Mouse (Mus musculus) cerebellum, adult 2 months (tissue): ENCODE measurements around the gene Dnajc4. TPM values are rescaled to one million over a fixed set of nuclear protein-coding genes. Genes with fewer than 3 reads are reported as not detected.

Experiments used
- DNase-seq, 2 experiments: peaks; one replicate each; pipeline ENCODE4 v3.0.0; 2021
- H3K27ac ChIP-seq: fragments of 200-500 bp; 2 replicates; pipeline ENCODE4 v1.5.1; 2012; ENCODE audit warnings: low read length, control low read depth, inconsistent platforms; ENCODE audit not compliant: insufficient read depth
- H3K27me3 ChIP-seq: fragments of 200-500 bp; 2 replicates; pipeline ENCODE4 v1.6.1; 2012; ENCODE audit warnings: inconsistent platforms, mild to moderate bottlenecking, low read length, moderate library complexity; ENCODE audit not compliant: control insufficient read depth, insufficient read depth
- H3K4me1 ChIP-seq: fragments of 200-500 bp; 2 replicates; pipeline ENCODE4 v1.6.1; 2011; ENCODE audit warnings: low read length; ENCODE audit not compliant: control insufficient read depth, insufficient read depth
- H3K4me3 ChIP-seq: fragments of 200-500 bp; replicated peaks from 2 replicates; pipeline ENCODE3; 2011; ENCODE audit warnings: mild to moderate bottlenecking, low read depth, low read length, control low read depth; ENCODE audit not compliant: insufficient read depth
- CTCF ChIP-seq: fragments of 200-500 bp; IDR thresholded peaks from 2 replicates; pipeline ENCODE4 v1.5.1; 2011; ENCODE audit warnings: low read depth, mild to moderate bottlenecking, control low read depth, low read length, moderate library complexity, borderline replicate concordance; ENCODE audit not compliant: insufficient read depth
- POLR2A ChIP-seq: fragments of 200-500 bp; IDR thresholded peaks from 2 replicates; pipeline ENCODE4 v1.6.1; 2011; ENCODE audit warnings: low read length, control low read depth, borderline replicate concordance; ENCODE audit not compliant: insufficient read depth
- WGBS: fragments of 180-500 bp; shearing (Covaris S2); methylation state at CpG from one replicate; pipeline ENCODE4 v1.1.7; 2018; 5-methylcytosine and 5-hydroxymethylcytosine counted together
- polyA plus RNA-seq: library from polyadenylated mRNA; depleted of rRNA; stranded (reverse); fragments of >200 nt; gene quantifications from 2 replicates; pipeline ENCODE4 v1.2.3, GENCODE M21; 2012; rRNA removed

The Dnajc4 gene
- polyA plus RNA-seq, result 63.6 and 66.4 TPM in 2 replicates

- peak within 1 kb of the TSS; percentile 94 for H3K4me3 ChIP-seq
- peaks cover 12% of the 10 kb centered on the region for H3K4me1 ChIP-seq
- H3K27ac ChIP-seq, result peak within 1 kb of the TSS; percentile 17; the same call in 1 of the 2 replicates
- peak; percentile 28; the same call in 1 of the 2 replicates for TF ChIP-seq POLR2A
- no peak for TF ChIP-seq CTCF
- WGBS, result under 1% methylated on average over 37 of the region's 37 CpGs
- H3K27me3 ChIP-seq, result no peaks in the 10 kb centered on the region
- DNase-seq, result peak; percentile 94 to 96
Observed at GRCm38 (mm10) chr19:6992011-6992858, at the start of gene Dnajc4. TSS of gene Dnajc4 (minus strand) at chr19:6992572.

GRCm38 (mm10) chr19:7041171-7041570 is 48.8 kb upstream of the Dnajc4 start:
- 85% methylated on average over 2 of the region's 2 CpGs for WGBS
- Histone ChIP-seq H3K4me1 (peaks cover 7% of the 10 kb centered on the region; the same call in 1 of the 2 replicates), H3K4me3 (no peak overlapping the region), H3K27ac (peak overlapping the region; percentile 52; the same call in 1 of the 2 replicates), H3K27me3 (no peaks in the 10 kb centered on the region)
- TF ChIP-seq POLR2A, result no peak
- no peak for TF ChIP-seq CTCF
- DNase-seq, result peak in 1 of 2 experiments; percentile 31

- Histone ChIP-seq H3K27ac (peak overlapping the region; percentile 52), H3K27me3 (no peaks in the 10 kb centered on the region), H3K4me1 (peaks cover 7% of the 10 kb centered on the region; the same call in 1 of the 2 replicates), H3K4me3 (peak overlapping the region; percentile 54)
- WGBS, result 17% methylated on average over 13 of the region's 13 CpGs
- DNase-seq, result no peak
- TF ChIP-seq CTCF (no peak), POLR2A (no peak)
Observed at GRCm38 (mm10) chr19:7040637-7041130, 48.3 kb upstream of the Dnajc4 start.

DNA sequence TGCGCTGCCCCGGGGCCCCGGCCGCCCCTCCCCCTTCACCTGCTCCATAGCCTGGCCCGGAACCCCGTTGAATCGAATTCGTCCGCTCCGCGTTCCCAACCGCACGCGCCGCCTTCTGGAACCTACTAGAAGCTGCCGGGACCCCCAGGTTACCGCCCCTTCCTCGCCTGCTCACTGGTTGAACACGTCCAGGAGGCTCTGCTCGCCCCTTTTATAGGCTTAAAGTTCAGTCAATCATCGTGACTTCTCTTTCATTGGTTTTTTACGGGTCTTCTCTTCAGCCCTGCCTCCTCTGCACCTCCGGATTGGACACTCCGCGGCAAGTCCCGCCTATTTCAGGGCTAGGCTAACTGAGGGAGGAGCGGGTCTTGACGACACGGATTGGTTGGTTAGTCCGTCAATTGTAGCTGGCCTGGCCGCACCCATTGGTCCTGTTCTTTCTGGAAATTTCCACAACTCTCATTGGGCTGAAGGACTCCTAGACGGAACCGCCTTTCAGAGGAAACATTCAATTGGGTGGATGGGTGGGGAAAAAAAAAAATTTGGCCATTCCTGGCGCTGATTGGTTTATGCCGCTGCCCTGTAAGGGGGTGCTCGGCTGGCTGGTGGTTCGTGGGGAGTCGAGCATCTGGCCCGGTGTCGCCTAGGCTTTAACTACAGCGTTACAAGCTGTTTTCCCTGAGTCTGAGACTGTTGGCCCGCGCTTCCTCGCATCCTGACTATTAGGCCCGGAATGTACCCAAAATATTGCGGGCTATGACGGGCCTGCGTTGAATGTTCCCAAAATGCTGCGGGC is 47.7 kb upstream of the Dnajc4 start, which contains the start of gene Stip1:
Gene Stip1, minus strand, starts transcription at position 127 of the 796 bp plus-strand sequence.
- Histone ChIP-seq H3K27ac (peak within 1 kb of the TSS; percentile 66), H3K4me3 (peak within 1 kb of the TSS; percentile 76), H3K4me1 (peaks cover 7% of the 10 kb centered on the region; the same call in 1 of the 2 replicates), H3K27me3 (no peaks in the 10 kb centered on the region)
- peak; percentile 99 to 100 for DNase-seq
- peak; percentile 95 for TF ChIP-seq POLR2A
- TF ChIP-seq CTCF, result no peak
- WGBS, result under 1% methylated on average over 49 of the region's 49 CpGs

GRCm38 (mm10) chr19:7039088-7039720 is 46.8 kb upstream of the Dnajc4 start:
- Histone ChIP-seq H3K27ac (peak overlapping the region; percentile 66), H3K27me3 (no peaks in the 10 kb centered on the region), H3K4me3 (peak overlapping the region; percentile 76), H3K4me1 (peaks cover 7% of the 10 kb centered on the region; the same call in 1 of the 2 replicates)
- TF ChIP-seq POLR2A (no peak), CTCF (no peak)
- WGBS, result under 1% methylated on average over 35 of the region's 35 CpGs
- DNase-seq, result peak; percentile 67 to 73

DNA sequence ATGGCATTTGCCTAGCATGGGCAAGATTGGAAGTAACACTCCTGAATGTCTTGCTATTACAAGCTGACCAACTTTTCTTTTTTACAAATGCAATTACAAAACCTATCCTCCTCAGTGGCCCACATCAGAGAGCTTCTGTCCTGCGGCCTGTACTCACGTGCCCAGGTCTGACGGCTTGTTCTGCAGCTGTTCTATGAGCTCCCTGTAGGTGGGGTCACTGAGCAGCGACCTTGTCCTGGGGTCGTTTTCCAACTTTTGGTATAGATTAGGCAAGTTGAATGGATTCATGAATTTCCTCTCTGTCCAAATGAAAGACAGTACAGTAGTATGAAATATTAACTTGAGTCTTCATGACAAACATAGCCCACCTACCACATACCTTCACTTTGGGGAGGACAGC is 41.6 kb upstream of the Dnajc4 start:
- Histone ChIP-seq H3K27me3 (no peaks in the 10 kb centered on the region), H3K4me1 (peaks cover 5% of the 10 kb centered on the region; the same call in 1 of the 2 replicates), H3K4me3 (no peak overlapping the region), H3K27ac (no peak overlapping the region)
- no peak for DNase-seq
- TF ChIP-seq POLR2A, result no peak
- WGBS, result 91% methylated on average over 5 of the region's 5 CpGs

DNA sequence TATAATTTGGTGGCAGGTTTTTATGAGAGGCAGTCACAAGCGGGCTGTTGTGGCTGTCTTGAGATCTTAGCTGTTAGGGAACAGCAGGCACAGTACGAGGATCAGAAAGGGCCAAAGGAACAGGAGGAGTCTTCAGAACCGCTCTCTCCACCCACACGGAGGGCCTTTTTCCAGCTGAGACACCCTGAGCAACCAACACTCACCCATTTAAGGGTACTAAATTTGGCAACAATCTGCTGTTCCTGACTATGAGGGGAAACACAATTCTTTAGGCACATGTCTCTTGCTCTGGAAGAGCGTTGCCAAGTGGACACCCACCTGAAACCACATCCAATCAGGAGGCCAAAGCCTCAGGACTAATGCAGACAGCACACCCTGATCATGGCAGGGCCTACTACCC is 37.2 kb upstream of the Dnajc4 start:
- 87% methylated on average over 5 of the region's 5 CpGs for WGBS
- Histone ChIP-seq H3K27me3 (no peaks in the 10 kb centered on the region), H3K27ac (no peak overlapping the region), H3K4me1 (no peaks in the 10 kb centered on the region), H3K4me3 (no peak overlapping the region)
- no peak for DNase-seq
- TF ChIP-seq POLR2A (no peak), CTCF (no peak)
